Mouse (Mus musculus) midbrain, embryonic 11.5 days (tissue): Measurements from ENCODE around the gene Apob. TPM values are rescaled to one million over a fixed set of nuclear protein-coding genes. Genes with fewer than 3 reads are reported as not detected.

ENCODE experiments used
- ATAC-seq: fragments of 200-750 bp; cut with Nextera tagmentation; 2 replicates; pipeline ENCODE4 v1.8.0; 2017; ENCODE audit warnings: moderate TSS enrichment, moderate library complexity; ENCODE audit not compliant: low FRiP score
- DNase-seq: peaks from one replicate; pipeline ENCODE4 v3.0.0; 2015; ENCODE audit warnings: low spot score; ENCODE audit errors: missing footprints
- H3K27ac ChIP-seq: fragments of 300-500 bp; sonication (generic); 2 replicates; pipeline ENCODE4 v1.5.1; 2014; ENCODE audit warnings: low read depth, low read length
- H3K27me3 ChIP-seq: fragments of 300-500 bp; sonication (generic); 2 replicates; pipeline ENCODE4 v1.6.1; 2014; ENCODE audit warnings: mild to moderate bottlenecking, low read length, moderate library complexity, mixed read lengths; ENCODE audit not compliant: control insufficient read depth, insufficient read depth
- H3K36me3 ChIP-seq: fragments of 300-500 bp; sonication (generic); 2 replicates; pipeline ENCODE4 v1.6.1; 2014; ENCODE audit warnings: mild to moderate bottlenecking, low read length, moderate library complexity, mixed read lengths; ENCODE audit not compliant: control insufficient read depth, insufficient read depth
- H3K4me1 ChIP-seq: fragments of 300-500 bp; sonication (generic); 2 replicates; pipeline ENCODE4 v1.6.1; 2014; ENCODE audit warnings: low read length; ENCODE audit not compliant: control insufficient read depth, insufficient read depth
- H3K4me2 ChIP-seq: fragments of 300-500 bp; sonication (generic); 2 replicates; pipeline ENCODE4 v1.6.1; 2014; ENCODE audit warnings: mild to moderate bottlenecking, moderate library complexity
- H3K4me3 ChIP-seq: fragments of 300-500 bp; sonication (generic); 2 replicates; pipeline ENCODE4 v1.5.1; 2014; ENCODE audit warnings: low read depth, low read length
- H3K9ac ChIP-seq: fragments of 300-500 bp; sonication (generic); 2 replicates; pipeline ENCODE4 v1.6.1; 2014; ENCODE audit warnings: low read length
- H3K9me3 ChIP-seq: fragments of 300-500 bp; sonication (generic); 2 replicates; pipeline ENCODE4 v1.6.1; 2016; ENCODE audit warnings: low read length; ENCODE audit not compliant: control insufficient read depth
- WGBS: fragments of 180-500 bp; shearing (Covaris S2); extraction: QIAGEN DNeasy Blood & Tissue Kit; methylation state at CpG from one replicate; pipeline ENCODE4 v1.1.7; 2014; 5-methylcytosine and 5-hydroxymethylcytosine counted together
- polyA plus RNA-seq: library from polyadenylated mRNA; unstranded; fragments of >200 nt; fragmentation: Nextera tagmentation; extraction: Ambion mirVana; gene quantifications from 2 replicates; pipeline ENCODE4 v1.2.1, GENCODE M21; 2014

The Apob gene
- polyA plus RNA-seq, 1 experiment from 2014 or later = 0.07 TPM

- Histone ChIP-seq H3K27me3 (no peaks in the 10 kb centered on the region), H3K27ac (no peak overlapping the region), H3K4me1 (no peaks in the 10 kb centered on the region), H3K4me3 (no peak overlapping the region), H3K36me3 (no peaks in the 10 kb centered on the region), H3K9ac (no peak overlapping the region), H3K9me3 (no peaks in the 10 kb centered on the region), H3K4me2 (no peak overlapping the region)
- no peak for ATAC-seq
- DNase-seq = no peak
- WGBS = 66% methylated on average over 3 of the region's 3 CpGs
Measured at GRCm38 (mm10) chr12:7970817-7971216, 6.6 kb upstream of the Apob start.

- H3K27me3 ChIP-seq = no peaks in the 10 kb centered on the region
- no peak overlapping the region for H3K4me3 ChIP-seq
- no peaks in the 10 kb centered on the region for H3K4me1 ChIP-seq
- ATAC-seq (no peak), DNase-seq (no peak)
- no peaks in the 10 kb centered on the region for H3K9me3 ChIP-seq
- 87% methylated on average over 2 of the region's 2 CpGs for WGBS
- H3K4me2 ChIP-seq = no peak overlapping the region
- no peak overlapping the region for H3K9ac ChIP-seq
- no peak overlapping the region for H3K27ac ChIP-seq
- H3K36me3 ChIP-seq = no peaks in the 10 kb centered on the region
Measured at GRCm38 (mm10) chr12:7971736-7972135, 5.7 kb upstream of the Apob start.

- no peak overlapping the region for H3K4me3 ChIP-seq
- no peak overlapping the region for H3K9ac ChIP-seq
- no peaks in the 10 kb centered on the region for H3K4me1 ChIP-seq
- DNase-seq (no peak), ATAC-seq (no peak)
- no peak overlapping the region for H3K27ac ChIP-seq
- WGBS = 70% methylated on average over 5 of the region's 5 CpGs
- no peak overlapping the region for H3K4me2 ChIP-seq
- H3K9me3 ChIP-seq = no peaks in the 10 kb centered on the region
- no peaks in the 10 kb centered on the region for H3K36me3 ChIP-seq
- H3K27me3 ChIP-seq = no peaks in the 10 kb centered on the region; the same call in 1 of the 2 replicates
Measured at GRCm38 (mm10) chr12:7973773-7974322, 3.6 kb upstream of the Apob start.

- Histone ChIP-seq H3K4me2 (peak overlapping the region; percentile 15; the same call in 1 of the 2 replicates), H3K9me3 (no peaks in the 10 kb centered on the region), H3K27ac (no peak overlapping the region), H3K4me3 (no peak overlapping the region), H3K36me3 (no peaks in the 10 kb centered on the region), H3K27me3 (no peaks in the 10 kb centered on the region; the same call in 1 of the 2 replicates), H3K4me1 (no peaks in the 10 kb centered on the region), H3K9ac (peak overlapping the region; percentile 12; the same call in 1 of the 2 replicates)
- DNase-seq (peak; percentile 98), ATAC-seq (peak; percentile 89)
- 30% methylated on average over 13 of the region's 13 CpGs for WGBS
Measured at GRCm38 (mm10) chr12:7978190-7978884, 889 bp downstream of the Apob start.

GRCm38 (mm10) chr12:7984411-7984810, 7.0 kb downstream of the Apob start:
- WGBS = 84% methylated on average over 1 of the region's 1 CpGs
- Histone ChIP-seq H3K27ac (no peak overlapping the region), H3K9ac (no peak overlapping the region), H3K9me3 (no peaks in the 10 kb centered on the region), H3K4me3 (no peak overlapping the region), H3K36me3 (no peaks in the 10 kb centered on the region), H3K4me1 (no peaks in the 10 kb centered on the region), H3K27me3 (no peaks in the 10 kb centered on the region), H3K4me2 (no peak overlapping the region)
- no peak for ATAC-seq
- DNase-seq = no peak

- peak; percentile 96 for DNase-seq
- H3K27me3 ChIP-seq = no peaks in the 10 kb centered on the region
- WGBS = 16% methylated on average over 3 of the region's 3 CpGs
- H3K36me3 ChIP-seq = no peaks in the 10 kb centered on the region
- no peak overlapping the region for H3K4me3 ChIP-seq
- H3K27ac ChIP-seq = no peak overlapping the region
- no peaks in the 10 kb centered on the region for H3K4me1 ChIP-seq
- peak; percentile 63; the same call in 1 of the 2 replicates for ATAC-seq
- no peak overlapping the region for H3K4me2 ChIP-seq
- H3K9me3 ChIP-seq = no peaks in the 10 kb centered on the region
- no peak overlapping the region for H3K9ac ChIP-seq
Measured at GRCm38 (mm10) chr12:7990804-7991203, 13.4 kb downstream of the Apob start.

GRCm38 (mm10) chr12:7991570-7991969, 14.1 kb downstream of the Apob start:
- H3K9ac ChIP-seq = no peak overlapping the region
- no peaks in the 10 kb centered on the region for H3K4me1 ChIP-seq
- no peak for ATAC-seq
- no peak overlapping the region for H3K27ac ChIP-seq
- 43% methylated on average over 1 of the region's 1 CpGs for WGBS
- no peak overlapping the region for H3K4me3 ChIP-seq
- H3K27me3 ChIP-seq = no peaks in the 10 kb centered on the region
- H3K9me3 ChIP-seq = no peaks in the 10 kb centered on the region
- H3K4me2 ChIP-seq = no peak overlapping the region
- no peaks in the 10 kb centered on the region for H3K36me3 ChIP-seq
- peak; percentile 21 for DNase-seq

- Histone ChIP-seq H3K27ac (no peak overlapping the region), H3K4me2 (no peak overlapping the region), H3K9me3 (no peaks in the 10 kb centered on the region), H3K9ac (no peak overlapping the region), H3K4me3 (no peak overlapping the region), H3K36me3 (no peaks in the 10 kb centered on the region), H3K27me3 (no peaks in the 10 kb centered on the region), H3K4me1 (no peaks in the 10 kb centered on the region)
- DNase-seq (no peak), ATAC-seq (no peak)
- 92% methylated on average over 1 of the region's 1 CpGs for WGBS
Measured at GRCm38 (mm10) chr12:8020931-8021330, 43.5 kb downstream of the Apob start.

GRCm38 (mm10) chr12:8029520-8029919, 52.1 kb downstream of the Apob start:
- ATAC-seq = no peak
- 92% methylated on average over 7 of the region's 7 CpGs for WGBS
- Histone ChIP-seq H3K4me3 (no peak overlapping the region), H3K4me1 (peaks cover 7% of the 10 kb centered on the region), H3K36me3 (no peaks in the 10 kb centered on the region), H3K9ac (no peak overlapping the region), H3K9me3 (no peaks in the 10 kb centered on the region), H3K4me2 (no peak overlapping the region), H3K27ac (no peak overlapping the region), H3K27me3 (peaks cover 23% of the 10 kb centered on the region)
- DNase-seq = no peak
